Comparison of ENCODE assay signal across 20 mouse cellular contexts in the genomic region with DNA sequence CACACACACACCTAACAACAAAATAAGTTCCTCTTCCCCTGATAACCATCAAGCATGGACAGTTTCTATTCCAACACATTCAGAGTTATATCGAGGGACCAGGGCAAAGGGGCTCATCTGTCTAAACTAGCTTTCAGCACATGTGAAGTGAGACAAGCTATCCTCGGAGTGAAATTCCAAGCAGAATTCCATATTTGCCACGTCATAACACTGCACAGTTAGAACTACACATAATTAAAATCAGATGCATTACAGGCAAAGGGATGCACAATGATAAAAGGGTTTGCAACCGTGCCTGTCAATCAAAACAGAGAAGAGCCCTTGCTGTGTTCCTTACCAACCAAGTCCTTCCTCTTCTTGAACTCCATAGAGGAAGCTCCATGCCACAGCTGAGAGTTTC.
A peak's percentile ranks its signal among the peaks of the same experiment; 100 is the strongest.
DNase-seq lines count a peak whose midpoint lies in the region; ATAC-seq and TF ChIP-seq lines count a peak whose summit lies in the region.
"Had no signal": no experiment of that assay in that cellular context is flagged by ENCODE, and none has a peak within 500 bp of the region (broad histone marks: within the 10 kb centered on the region; RNA-seq: fewer than 3 reads in every experiment).

No protein-coding gene starts in this region.

- H3K4me3 ChIP-seq in thymus, adult 2 months (ENCODE audit: control insufficient read depth, insufficient read depth, low read length) = no peak overlapping the region
- H3K4me3 ChIP-seq: forebrain, embryonic 10.5 days; gastrocnemius, adult 2 months; heart, embryonic 12.5 days; hindbrain, embryonic 10.5 days had no signal

- TF ChIP-seq CTCF in thymus, adult 2 months (IDR thresholded peaks at IDR 0.05; ENCODE audit: borderline replicate concordance, control insufficient read depth, extremely low read depth, insufficient read depth, low read length, poor library complexity) = no peak

- peak; percentile 7 for DNase-seq in embryo, embryonic 11 days
- DNase-seq in embryo, embryonic 10.5 days (ENCODE audit: low spot score) = no peak
- no peak for DNase-seq in thymus, adult 2 months
- no peak for DNase-seq in thymus, adult 18-20 months
- peak; percentile 4 for DNase-seq in induced T-regulatory cell, adult 2 months (ENCODE audit: low read depth)
- DNase-seq in cerebellum, postnatal 4 days (ENCODE audit: low spot score in 2 of 2) = no peak
- no peak for DNase-seq in layer of hippocampus, adult 9-11 months
- DNase-seq: adrenal gland, adult 8-10 months; adrenal gland, postnatal 36 days; cerebellum, adult 2 months; cerebellum, postnatal 10 days; gastrocnemius, adult 2 months; gastrocnemius, postnatal 25 days had no signal

- no peak for TF ChIP-seq POLR2A in thymus, adult 2 months (IDR thresholded peaks at IDR 0.05; ENCODE audit: control insufficient read depth, extremely low read depth, insufficient read depth, low read length, poor library complexity)

- no peak for ATAC-seq in erythroid progenitor cell, adult 5-6 weeks (replicated peaks; ENCODE audit: low FRiP score, poor library complexity, severe bottlenecking)
- ATAC-seq: forebrain, embryonic 14.5 days had no signal

- peak overlapping the region; percentile 22; the same call in 1 of the 2 replicates for H3K27ac ChIP-seq in thymus, adult 2 months (ENCODE audit: control insufficient read depth, insufficient read depth, low read length)
- H3K27ac ChIP-seq: forebrain, embryonic 10.5 days; gastrocnemius, adult 2 months; hindbrain, embryonic 10.5 days; hindbrain, embryonic 14.5 days had no signal

- no peaks in the 10 kb centered on the region for H3K27me3 ChIP-seq in thymus, adult 2 months (ENCODE audit: control insufficient read depth, insufficient read depth, low read length)
- H3K27me3 ChIP-seq: CH12.LX; heart, embryonic 12.5 days had no signal

- H3K36me3 ChIP-seq in thymus, adult 2 months (ENCODE audit: control insufficient read depth, insufficient read depth, low read length) = no peaks in the 10 kb centered on the region
- H3K36me3 ChIP-seq: forebrain, embryonic 10.5 days; heart, embryonic 12.5 days; hindbrain, embryonic 10.5 days had no signal

- WGBS in thymus, adult 2 months = 70% methylated on average over 4 of the region's 4 CpGs

- peaks cover 3% of the 10 kb centered on the region; the same call in 1 of the 2 replicates for H3K4me1 ChIP-seq in thymus, adult 2 months (replicated peaks; ENCODE audit: control insufficient read depth, insufficient read depth, low read length)
- H3K4me1 ChIP-seq: forebrain, embryonic 10.5 days; hindbrain, embryonic 10.5 days had no signal

Comparison
In these comparisons a context has a peak if more than half of its experiments do, and no peak if none do; other contexts are left out.
1. DNase-seq: peak in embryo, embryonic 11 days (single experiment) and induced T-regulatory cell, adult 2 months (single experiment); none in embryo, embryonic 10.5 days (single experiment), thymus, adult 2 months (single experiment), thymus, adult 18-20 months (0 of 2), cerebellum, postnatal 4 days (0 of 2) and layer of hippocampus, adult 9-11 months (single experiment).